Mouse (Mus musculus) kidney, adult 9 months (tissue): ENCODE results near the gene Krtap4-2.
"Not testable (repeated sequence)": the region's sequence is repeated elsewhere in the genome, so short reads cannot be mapped to it uniquely, and the experiment has no call there.

Experiments
- DNase-seq: peaks from one replicate; pipeline ENCODE4 v3.0.0; 2022

Krtap4-2 gene

GRCm38 (mm10) chr11:99634653-99635134, at the start of gene Krtap4-2:
Gene Krtap4-2, minus strand, starts transcription at chr11:99635084.
- DNase-seq: no peak

GRCm38 (mm10) chr11:99683481-99683880, 48.6 kb upstream of the Krtap4-2 start:
- DNase-seq: no peak

GRCm38 (mm10) chr11:99665860-99666259, 31.0 kb upstream of the Krtap4-2 start, which contains the start of gene Krtap4-6:
Gene Krtap4-6, minus strand, starts transcription at chr11:99665960.
- no peak for DNase-seq

- no peak for DNase-seq
Measured at GRCm38 (mm10) chr11:99662802-99663201, 27.9 kb upstream of the Krtap4-2 start.

- no peak for DNase-seq
Measured at GRCm38 (mm10) chr11:99659256-99659655, 24.4 kb upstream of the Krtap4-2 start.

GRCm38 (mm10) chr11:99658467-99659010, 23.7 kb upstream of the Krtap4-2 start, which contains the start of gene Gm11563:
Gene Gm11563, minus strand, starts transcription at chr11:99658960.
- not testable (repeated sequence) for DNase-seq

GRCm38 (mm10) chr11:99657051-99657450, 22.2 kb upstream of the Krtap4-2 start:
- DNase-seq: no peak

GRCm38 (mm10) chr11:99650136-99650535, 15.3 kb upstream of the Krtap4-2 start, which contains the start of gene Gm11555:
Gene Gm11555, minus strand, starts transcription at chr11:99650236.
- DNase-seq: no peak

GRCm38 (mm10) chr11:99646444-99646843, 11.6 kb upstream of the Krtap4-2 start:
- DNase-seq: no peak

- DNase-seq: no peak
Measured at GRCm38 (mm10) chr11:99644351-99644750, 9.5 kb upstream of the Krtap4-2 start.

GRCm38 (mm10) chr11:99643635-99644139, 8.8 kb upstream of the Krtap4-2 start, which contains the start of gene Krtap4-7:
Gene Krtap4-7, minus strand, starts transcription at chr11:99644089.
- DNase-seq: not testable (repeated sequence)

- DNase-seq: no peak
Measured at GRCm38 (mm10) chr11:99640926-99641325, 6.0 kb upstream of the Krtap4-2 start.

- DNase-seq: no peak
Measured at GRCm38 (mm10) chr11:99637086-99637485, 2.2 kb upstream of the Krtap4-2 start.

- no peak for DNase-seq
Measured at GRCm38 (mm10) chr11:99633293-99633692, 1.6 kb downstream of the Krtap4-2 start.

GRCm38 (mm10) chr11:99630890-99631289, 4.0 kb downstream of the Krtap4-2 start:
- DNase-seq: no peak

GRCm38 (mm10) chr11:99628138-99628537, 6.7 kb downstream of the Krtap4-2 start, which contains the start of gene Krtap4-1:
Gene Krtap4-1, minus strand, starts transcription at chr11:99628238.
- no peak for DNase-seq

GRCm38 (mm10) chr11:99620335-99620734, 14.5 kb downstream of the Krtap4-2 start, which contains the start of gene Gm11562:
Gene Gm11562, minus strand, starts transcription at chr11:99620435.
- DNase-seq: no peak

- no peak for DNase-seq
Measured at GRCm38 (mm10) chr11:99614796-99615363, 20.0 kb downstream of the Krtap4-2 start, which contains the start of gene Krtap2-4. Gene Krtap2-4, minus strand, starts transcription at chr11:99614846.

- DNase-seq: not testable (repeated sequence)
Measured at GRCm38 (mm10) chr11:99610089-99610488, 24.8 kb downstream of the Krtap4-2 start, which contains the start of gene Gm11937. Gene Gm11937, minus strand, starts transcription at chr11:99610189.

GRCm38 (mm10) chr11:99609126-99609525, 25.8 kb downstream of the Krtap4-2 start:
- no peak for DNase-seq

- DNase-seq: not testable (repeated sequence)
Measured at GRCm38 (mm10) chr11:99603208-99603607, 31.7 kb downstream of the Krtap4-2 start, which contains the start of gene Gm11938. Gene Gm11938, minus strand, starts transcription at chr11:99603308.

GRCm38 (mm10) chr11:99597742-99598141, 37.1 kb downstream of the Krtap4-2 start, which contains the start of gene Krtap9-3:
Gene Krtap9-3, minus strand, starts transcription at chr11:99598105.
- DNase-seq: not testable (repeated sequence)

- no peak for DNase-seq
Measured at GRCm38 (mm10) chr11:99590981-99591380, 43.9 kb downstream of the Krtap4-2 start, which contains the start of gene Krtap1-3. Gene Krtap1-3, minus strand, starts transcription at chr11:99591339.
